Mouse (Mus musculus): Measurements from ENCODE around the gene Olfr69. TPM values are rescaled to one million over a fixed set of nuclear protein-coding genes. Genes with fewer than 3 reads are reported as not detected.
"Not testable (repeated sequence)": the region's sequence is repeated elsewhere in the genome, so short reads cannot be mapped to it uniquely, and the experiment has no call there.

Gene Olfr69
- total RNA-seq (2021) (not detected), polyA plus RNA-seq (2012; rRNA removed) (not detected in 2 replicates)
- long read RNA-seq = 0 reads

DNA sequence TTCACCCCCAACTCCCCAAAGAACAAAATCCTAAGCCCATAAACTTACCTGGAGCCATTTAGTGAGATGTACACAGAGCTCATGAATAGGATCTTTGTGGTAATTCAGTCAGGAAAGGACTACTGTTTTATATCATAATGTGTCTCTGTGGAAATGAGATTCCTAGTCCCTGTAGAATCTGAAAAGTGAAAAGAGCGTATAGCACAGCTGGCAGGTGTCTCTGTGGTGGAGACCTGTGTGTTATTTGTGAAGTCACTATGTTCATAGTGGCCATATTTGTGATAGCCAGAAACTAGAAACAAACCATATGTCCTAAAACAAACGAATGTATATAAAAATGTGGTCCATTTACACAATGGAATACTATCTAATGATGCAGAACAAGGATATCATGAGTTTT, at the start of gene Olfr69:
Olfr69 (minus strand) TSS at position 101 of the 400 bp plus-strand sequence.
- DNase-seq = no peak

DNA sequence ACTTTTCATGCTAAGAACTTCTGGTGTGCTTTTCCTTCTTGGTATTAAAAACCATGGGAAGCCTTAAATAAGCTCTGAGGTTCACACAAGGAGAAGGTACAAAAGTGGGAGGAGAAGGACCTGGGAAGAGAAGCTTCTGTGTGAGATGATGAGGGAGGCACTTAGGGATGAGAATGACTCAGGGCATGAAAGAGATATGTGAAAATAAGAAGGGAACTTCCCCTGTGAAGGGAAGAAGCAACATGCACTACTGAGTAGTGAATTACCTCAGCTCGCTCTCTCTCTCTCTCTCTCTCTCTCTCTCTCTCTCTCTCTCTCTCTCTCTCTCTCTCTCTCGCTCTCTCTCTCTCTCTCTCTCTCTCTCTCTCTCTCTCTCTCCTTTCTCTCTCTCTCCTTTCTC, 43.7 kb upstream of the Olfr69 start:
- not testable (repeated sequence) for DNase-seq

GRCm38 (mm10) chr7:103813766-103814165, 42.4 kb upstream of the Olfr69 start, which contains the start of gene Hbb-bt:
Hbb-bt (minus strand) TSS chr7:103813996.
- DNase-seq = no peak

DNA sequence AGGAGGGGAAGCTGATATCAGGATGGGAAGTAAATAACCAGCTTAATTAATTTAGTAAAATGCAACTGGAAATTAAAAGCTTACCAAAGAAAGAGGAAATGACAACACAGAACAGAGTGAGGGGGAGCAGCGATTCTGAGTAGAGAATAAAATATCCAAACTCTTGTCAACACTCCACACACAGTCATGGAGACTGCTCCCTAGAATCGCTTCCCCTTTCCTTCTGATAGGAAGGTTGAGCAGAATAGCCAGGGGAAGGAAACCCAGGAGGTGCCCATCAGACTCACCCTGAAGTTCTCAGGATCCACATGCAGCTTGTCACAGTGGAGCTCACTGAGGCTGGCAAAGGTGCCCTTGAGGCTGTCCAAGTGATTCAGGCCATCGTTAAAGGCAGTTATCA, 41.8 kb upstream of the Olfr69 start:
- not testable (repeated sequence) for DNase-seq

DNA sequence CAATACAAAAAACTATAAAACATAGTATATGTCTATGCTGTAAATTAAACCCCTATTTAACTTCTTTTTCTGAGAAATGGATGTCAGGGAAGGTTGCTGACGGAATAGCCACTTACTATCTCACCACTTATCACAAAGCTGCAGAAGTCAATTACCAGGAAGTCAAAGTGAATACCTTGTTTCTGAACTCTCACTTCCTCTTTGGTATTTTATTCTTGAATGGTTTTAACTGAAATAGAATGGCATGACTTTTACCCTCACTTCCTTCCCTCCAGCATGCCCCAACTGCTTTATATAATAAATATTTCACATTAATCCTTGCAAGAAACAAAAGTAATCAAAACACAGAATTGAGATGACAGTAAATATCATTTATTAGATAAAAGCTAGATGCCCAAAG, 40.8 kb upstream of the Olfr69 start:
- DNase-seq = no peak

DNA sequence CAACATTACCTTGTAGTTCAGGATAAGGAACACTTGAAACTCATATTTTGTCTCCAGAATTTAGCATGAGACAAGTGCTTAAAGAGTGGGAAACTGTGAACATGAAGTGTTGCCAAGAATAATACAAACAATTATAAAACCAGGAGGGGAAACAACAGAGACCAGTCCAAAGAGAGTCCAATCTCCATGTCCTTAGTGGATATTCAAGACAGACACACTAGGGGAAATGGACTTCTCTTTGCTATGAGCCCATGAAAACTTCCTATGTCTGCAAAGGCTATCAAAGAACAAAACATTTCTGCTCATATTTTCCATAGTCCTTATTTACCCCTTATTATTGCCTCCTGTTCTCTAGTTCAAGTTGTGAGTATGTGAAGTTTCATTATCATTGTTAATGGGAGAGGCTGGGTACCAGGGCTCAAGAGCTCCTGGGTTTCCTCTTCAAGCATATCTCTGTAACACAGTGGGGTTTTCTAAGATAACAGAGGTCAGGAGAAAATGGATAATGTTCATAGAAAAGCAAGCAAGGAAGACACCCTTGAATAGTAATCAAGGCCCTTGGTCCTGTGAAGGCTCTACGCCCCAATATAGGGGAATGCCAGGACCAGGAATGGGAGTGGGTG, 39.9 kb upstream of the Olfr69 start:
- no peak for DNase-seq

DNA sequence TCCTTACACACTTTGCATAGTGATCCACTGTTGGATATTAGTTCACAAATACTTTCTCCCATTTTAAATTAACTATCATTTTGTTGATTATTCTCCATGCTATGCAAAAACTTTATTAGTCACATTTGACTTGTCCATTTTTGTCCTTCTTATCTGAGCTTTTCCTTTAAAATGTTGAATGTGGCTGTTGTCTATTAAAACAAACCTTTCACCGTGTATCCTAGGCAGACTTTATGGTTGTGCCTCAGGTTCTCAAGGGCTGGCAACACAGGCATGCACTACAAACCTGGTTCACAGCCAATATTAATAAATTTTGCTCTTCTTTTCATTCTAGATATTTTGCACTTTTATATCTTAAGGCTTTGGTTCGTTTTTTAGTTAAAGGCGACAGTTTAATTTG, 39.4 kb upstream of the Olfr69 start:
- DNase-seq = no peak

GRCm38 (mm10) chr7:103810296-103810695, 38.9 kb upstream of the Olfr69 start:
- no peak for DNase-seq

DNA sequence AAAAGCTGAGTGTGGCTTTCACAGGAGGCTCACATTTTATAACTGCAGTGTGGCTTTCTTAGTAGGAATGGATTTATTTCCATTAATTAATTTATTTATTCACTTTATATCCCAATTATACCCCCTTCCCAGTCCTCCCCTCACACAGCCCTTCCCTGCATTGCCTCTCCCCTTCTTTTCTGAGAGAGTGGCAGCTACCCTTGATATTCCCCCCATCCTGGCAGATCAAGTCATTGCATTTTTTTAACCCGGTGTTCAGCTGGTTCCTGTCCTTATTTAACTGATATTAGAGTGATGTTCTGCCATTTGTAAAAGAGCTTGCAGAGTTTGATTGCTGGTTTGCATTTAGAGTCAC, 38.4 kb upstream of the Olfr69 start:
- no peak for DNase-seq

GRCm38 (mm10) chr7:103808971-103809800, 37.8 kb upstream of the Olfr69 start:
- no peak for DNase-seq

DNA sequence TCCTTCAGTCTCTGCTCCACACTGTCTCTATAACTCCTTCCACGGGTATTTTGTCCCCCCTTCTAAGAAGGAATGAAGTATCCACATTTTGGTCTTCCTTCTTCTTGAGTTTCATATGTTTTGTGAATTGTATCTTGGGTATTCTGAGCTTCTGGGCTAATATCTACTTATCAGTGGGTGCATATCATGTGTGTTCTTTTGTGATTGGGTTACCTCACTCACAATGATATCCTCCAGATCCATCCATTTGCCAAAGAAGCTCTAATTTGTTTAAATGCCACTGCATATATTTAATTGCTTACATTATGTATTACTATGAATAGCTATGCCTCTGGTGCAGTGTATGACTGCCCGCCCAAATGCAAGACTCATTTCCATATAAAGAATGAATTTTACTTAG, 36.7 kb upstream of the Olfr69 start:
- not testable (repeated sequence) for DNase-seq

DNA sequence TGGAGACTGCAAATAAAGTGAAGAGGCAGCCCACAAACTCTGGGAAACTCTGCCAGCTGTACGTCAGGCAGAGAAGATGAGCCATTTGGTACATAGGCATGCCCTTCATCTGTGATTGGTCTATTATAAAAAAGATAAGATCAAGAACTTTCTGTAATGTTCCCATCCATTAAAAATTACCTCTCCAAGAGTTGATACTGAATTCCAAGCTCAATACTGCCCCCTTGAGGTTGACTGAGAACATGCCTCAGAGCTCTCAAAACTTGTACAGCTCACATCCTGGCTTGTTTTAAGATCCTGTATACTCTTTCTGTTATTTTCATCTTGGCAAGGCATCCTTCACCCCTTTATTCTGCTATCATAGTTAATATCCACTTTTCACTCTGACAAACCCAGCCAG, 35.5 kb upstream of the Olfr69 start:
- peak; percentile 10 for DNase-seq

DNA sequence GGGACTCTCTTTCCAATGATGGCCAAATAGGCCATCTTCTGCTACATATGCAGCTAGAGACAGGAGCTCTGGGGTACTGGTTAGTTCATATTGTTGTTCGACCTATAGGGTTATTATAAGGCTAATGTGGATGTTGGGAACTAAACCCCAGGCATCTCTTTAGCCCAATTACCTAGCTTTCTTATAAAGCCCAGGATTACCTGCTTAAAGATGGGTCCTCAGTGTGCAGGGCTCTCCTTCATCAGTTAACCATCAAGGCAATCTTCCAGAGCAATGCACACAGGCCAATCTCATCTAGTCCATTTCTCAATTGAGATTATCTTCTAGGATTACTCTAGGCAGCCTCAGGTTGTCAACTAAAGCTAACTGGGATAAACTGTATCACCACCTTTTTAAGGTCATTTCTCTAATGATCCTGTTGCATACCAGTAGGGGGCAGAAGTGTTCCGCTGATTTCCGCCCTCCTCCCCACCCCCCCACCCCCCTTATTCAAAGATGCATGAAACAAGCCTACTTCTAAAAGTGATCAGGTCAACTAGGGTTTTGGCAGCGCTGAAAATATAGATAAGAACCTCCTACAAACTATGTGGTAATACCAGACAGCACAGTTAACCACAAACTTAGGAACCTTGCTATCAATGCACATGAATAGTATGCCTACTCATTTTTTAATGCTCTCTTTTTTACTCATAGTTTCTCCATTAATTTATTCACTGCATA, 21.4 kb upstream of the Olfr69 start:
- no peak for DNase-seq

GRCm38 (mm10) chr7:103791721-103792120, 20.3 kb upstream of the Olfr69 start, which contains the start of gene Olfr67:
Olfr67 (minus strand) TSS chr7:103791821.
- DNase-seq = no peak

GRCm38 (mm10) chr7:103779598-103779997, 8.2 kb upstream of the Olfr69 start, which contains the start of gene Olfr68:
Olfr68 (minus strand) TSS chr7:103779698.
- no peak for DNase-seq

GRCm38 (mm10) chr7:103777652-103778051, 6.3 kb upstream of the Olfr69 start:
- DNase-seq = not testable (repeated sequence)

- DNase-seq = not testable (repeated sequence)
Measured at GRCm38 (mm10) chr7:103767687-103768086, 3.7 kb downstream of the Olfr69 start.

DNA sequence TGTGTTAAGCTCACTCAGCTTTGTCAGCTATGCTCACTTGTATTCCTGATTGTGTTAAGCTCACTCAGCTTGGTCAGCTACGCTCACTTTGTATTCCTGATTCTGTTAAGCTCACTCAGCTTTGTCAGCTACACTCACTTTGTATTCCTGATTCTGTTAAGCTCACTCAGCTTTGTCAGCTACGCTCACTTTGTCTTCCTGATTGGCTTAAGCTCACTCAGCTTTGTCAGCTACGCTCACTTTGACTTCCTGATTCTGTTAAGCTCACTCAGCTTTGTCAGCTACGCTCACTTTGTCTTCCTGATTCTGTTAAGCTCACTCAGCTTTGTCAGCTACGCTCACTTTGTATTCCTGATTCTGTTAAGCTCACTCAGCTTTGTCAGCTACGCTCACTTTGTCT, 9.2 kb downstream of the Olfr69 start:
- DNase-seq = not testable (repeated sequence)

GRCm38 (mm10) chr7:103757233-103757632, 14.2 kb downstream of the Olfr69 start, which contains the start of gene Olfr630:
Olfr630 (minus strand) TSS chr7:103757333.
- no peak for DNase-seq

GRCm38 (mm10) chr7:103744843-103745242, 26.6 kb downstream of the Olfr69 start, which contains the start of gene Olfr629:
Olfr629 (minus strand) TSS chr7:103744943.
- no peak for DNase-seq

DNA sequence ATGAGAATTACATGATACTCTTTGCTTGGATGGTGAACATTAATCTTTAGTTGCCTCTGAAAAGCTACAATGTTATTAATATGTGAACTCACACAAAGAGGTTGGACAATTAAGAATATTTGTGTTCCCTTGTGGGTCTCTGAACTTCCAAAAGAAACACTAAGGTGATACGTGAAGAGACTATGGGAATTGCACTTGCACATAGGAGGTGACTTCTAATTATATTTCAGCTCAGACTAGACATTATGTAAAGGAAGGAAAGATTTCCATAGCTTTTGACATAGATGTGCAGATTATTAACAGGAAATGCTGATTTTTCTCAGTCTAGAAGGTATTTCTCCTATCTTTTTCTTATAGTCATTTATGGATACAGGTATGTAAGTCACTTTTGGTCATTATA, 41.3 kb downstream of the Olfr69 start, which contains the start of gene Olfr628:
Olfr628 (plus strand) TSS at position 301 of the 400 bp plus-strand sequence.
- DNase-seq = no peak

DNA sequence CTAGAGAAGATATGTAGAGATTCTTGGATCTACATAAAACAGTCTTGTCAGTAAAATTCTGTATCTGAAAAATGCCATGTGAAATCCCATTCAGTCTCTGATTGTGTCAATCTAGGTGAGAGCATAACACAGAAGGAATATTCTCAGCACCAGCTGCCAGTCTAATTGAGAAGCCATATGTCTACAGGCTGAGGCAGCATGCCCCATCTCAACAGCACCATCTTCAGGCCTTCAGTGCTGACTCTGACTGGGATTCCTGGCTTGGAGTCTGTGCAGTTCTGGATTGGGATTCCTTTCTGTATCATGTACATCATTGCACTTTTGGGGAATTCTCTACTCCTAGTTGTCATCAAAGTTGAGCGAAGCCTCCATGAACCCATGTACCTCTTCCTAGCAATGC, 55.0 kb downstream of the Olfr69 start:
- peak; percentile 2 for DNase-seq

All from adrenal gland, adult 2 months (tissue).